Mouse (Mus musculus) CH12.LX (cell line): ENCODE measurements around the gene Dennd5a.

Experiments used
- CTCF ChIP-seq, 2 experiments: IDR thresholded peaks in 1 of 2; conservative IDR thresholded peaks in 1 of 2; 2 replicates each; pipeline ENCODE4 v1.5.1; 2011 to 2012; ENCODE audit warnings: low read depth in 2 of 2, low read length in 2 of 2, improper control_type of control experiment in 1 of 2, inconsistent platforms in 1 of 2, mild to moderate bottlenecking in 1 of 2, moderate library complexity in 1 of 2
- EP300 ChIP-seq: IDR thresholded peaks from 2 replicates; pipeline ENCODE4 v1.6.1; 2011; ENCODE audit warnings: low read length, improper control_type of control experiment
- MAZ ChIP-seq: IDR thresholded peaks from 2 replicates; pipeline ENCODE4 v1.6.1; 2012; ENCODE audit warnings: low read depth, mild to moderate bottlenecking, inconsistent platforms, low read length, improper control_type of control experiment, moderate library complexity
- POLR2A ChIP-seq: IDR thresholded peaks from 2 replicates; pipeline ENCODE4 v1.6.1; 2011; ENCODE audit warnings: low read depth, mild to moderate bottlenecking, improper control_type of control experiment, low read length
- RCOR1 ChIP-seq: conservative IDR thresholded peaks from 2 replicates; pipeline ENCODE4 v1.6.1; 2012; ENCODE audit warnings: low read depth, mild to moderate bottlenecking, inconsistent platforms, low read length, improper control_type of control experiment
- TBP ChIP-seq: conservative IDR thresholded peaks from 2 replicates; pipeline ENCODE4 v1.6.1; 2011; ENCODE audit warnings: low read depth, low read length, improper control_type of control experiment
- USF1 ChIP-seq: IDR thresholded peaks from 2 replicates; pipeline ENCODE4 v1.6.1; 2014; ENCODE audit warnings: low read depth, mild to moderate bottlenecking, inconsistent platforms, low read length, improper control_type of control experiment
- USF2 ChIP-seq: conservative IDR thresholded peaks from 2 replicates; pipeline ENCODE4 v1.6.1; 2011; ENCODE audit warnings: low read depth, low read length, improper control_type of control experiment
- ZKSCAN1 ChIP-seq: IDR thresholded peaks from 2 replicates; pipeline ENCODE4 v1.6.1; 2012; ENCODE audit warnings: low read depth, inconsistent platforms, low read length, improper control_type of control experiment, borderline replicate concordance
- ZNF384 ChIP-seq: IDR thresholded peaks from 2 replicates; pipeline ENCODE4 v1.6.1; 2012; ENCODE audit warnings: low read depth, low read length, improper control_type of control experiment, inconsistent platforms

- TF ChIP-seq RCOR1 (no peak), CTCF (conservative IDR thresholded peaks at IDR 0.05 in 1 of 2, IDR thresholded peaks at IDR 0.05 in 1 of 2; ENCODE audit: low read depth in 2 of 2, low read length in 2 of 2) (no peak), ZKSCAN1 (no peak), USF2 (no peak), USF1 (no peak), EP300 (no peak), ZNF384 (no peak), POLR2A (no peak), TBP (no peak), MAZ (no peak)
These were observed 87.1 kb downstream of the Dennd5a start for GRCm38 (mm10) chr7:109873170-109873569.
